Mouse (Mus musculus): ENCODE data around the gene Akna. TPM values are rescaled to one million over a fixed set of nuclear protein-coding genes. Genes with fewer than 3 reads are reported as not detected.

Akna gene
- 2.8 and 3.5 TPM in 2 replicates for polyA plus RNA-seq (2015; fragmentation: Nextera tagmentation; extraction: Ambion mirVana)

GRCm38 (mm10) chr4:63403040-63403959, at the start of gene Akna:
Akna (minus strand) TSS chr4:63403354.
- H3K9me3 ChIP-seq, result no peaks in the 10 kb centered on the region
- 13% methylated on average over 17 of the region's 17 CpGs for WGBS
- peak within 1 kb of the TSS; percentile 76 for H3K9ac ChIP-seq
- peak within 1 kb of the TSS; percentile 91 for H3K27ac ChIP-seq (replicated peaks)
- ATAC-seq (ENCODE audit: extremely low read depth, insufficient number of reproducible peaks, low FRiP score, low TSS enrichment), result peak; percentile 80
- H3K4me2 ChIP-seq, result peak within 1 kb of the TSS; percentile 65
- H3K36me3 ChIP-seq, result no peaks in the 10 kb centered on the region
- H3K4me3 ChIP-seq, result peak within 1 kb of the TSS; percentile 41
- H3K4me1 ChIP-seq, result peaks cover 76% of the 10 kb centered on the region
- peaks cover 13% of the 10 kb centered on the region; the same call in 1 of the 2 replicates for H3K27me3 ChIP-seq (replicated peaks)

- ATAC-seq (ENCODE audit: extremely low read depth, insufficient number of reproducible peaks, low FRiP score, low TSS enrichment), result no peak
- Histone ChIP-seq H3K4me3 (no peak overlapping the region), H3K4me2 (no peak overlapping the region), H3K9me3 (peaks cover 3% of the 10 kb centered on the region; the same call in 1 of the 2 replicates), H3K36me3 (0 out of 2 replicates have a peak, but pooled peaks cover 3% of the 10 kb centered on the region), H3K4me1 (peaks cover 15% of the 10 kb centered on the region), H3K9ac (no peak overlapping the region), H3K27me3 (replicated peaks) (no peaks in the 10 kb centered on the region), H3K27ac (replicated peaks) (no peak overlapping the region)
- WGBS, result 69% methylated on average over 3 of the region's 3 CpGs
Measured at GRCm38 (mm10) chr4:63452555-63452954, 49.4 kb upstream of the Akna start.

DNA sequence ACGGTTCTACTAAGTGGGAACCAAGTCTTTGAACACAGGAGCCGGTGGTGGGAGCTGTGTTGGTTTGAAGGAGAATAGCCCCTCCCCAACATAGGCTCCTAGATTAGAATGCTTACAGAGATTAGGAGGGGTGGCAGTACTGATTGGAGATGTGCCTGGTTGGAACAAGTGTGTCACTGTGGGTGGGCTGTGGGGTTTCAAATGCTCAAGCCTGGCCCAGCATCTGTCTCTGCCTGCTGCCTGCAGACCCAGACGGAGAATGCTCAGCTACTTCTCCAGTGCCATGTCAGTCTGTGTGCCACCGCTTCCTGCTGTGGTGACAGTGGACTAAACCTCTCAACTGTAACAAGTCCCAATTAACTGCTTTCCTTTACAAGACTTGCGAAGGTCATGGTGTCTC, 47.4 kb upstream of the Akna start:
- Histone ChIP-seq H3K4me3 (no peak overlapping the region), H3K27ac (replicated peaks) (no peak overlapping the region), H3K9ac (no peak overlapping the region), H3K4me2 (no peak overlapping the region), H3K27me3 (replicated peaks) (no peaks in the 10 kb centered on the region), H3K4me1 (peaks cover 13% of the 10 kb centered on the region), H3K36me3 (peaks cover 3% of the 10 kb centered on the region; the same call in 1 of the 2 replicates), H3K9me3 (peaks cover 9% of the 10 kb centered on the region; the same call in 1 of the 2 replicates)
- no peak for ATAC-seq (ENCODE audit: extremely low read depth, insufficient number of reproducible peaks, low FRiP score, low TSS enrichment)
- WGBS, result 73% methylated on average over 5 of the region's 5 CpGs

DNA sequence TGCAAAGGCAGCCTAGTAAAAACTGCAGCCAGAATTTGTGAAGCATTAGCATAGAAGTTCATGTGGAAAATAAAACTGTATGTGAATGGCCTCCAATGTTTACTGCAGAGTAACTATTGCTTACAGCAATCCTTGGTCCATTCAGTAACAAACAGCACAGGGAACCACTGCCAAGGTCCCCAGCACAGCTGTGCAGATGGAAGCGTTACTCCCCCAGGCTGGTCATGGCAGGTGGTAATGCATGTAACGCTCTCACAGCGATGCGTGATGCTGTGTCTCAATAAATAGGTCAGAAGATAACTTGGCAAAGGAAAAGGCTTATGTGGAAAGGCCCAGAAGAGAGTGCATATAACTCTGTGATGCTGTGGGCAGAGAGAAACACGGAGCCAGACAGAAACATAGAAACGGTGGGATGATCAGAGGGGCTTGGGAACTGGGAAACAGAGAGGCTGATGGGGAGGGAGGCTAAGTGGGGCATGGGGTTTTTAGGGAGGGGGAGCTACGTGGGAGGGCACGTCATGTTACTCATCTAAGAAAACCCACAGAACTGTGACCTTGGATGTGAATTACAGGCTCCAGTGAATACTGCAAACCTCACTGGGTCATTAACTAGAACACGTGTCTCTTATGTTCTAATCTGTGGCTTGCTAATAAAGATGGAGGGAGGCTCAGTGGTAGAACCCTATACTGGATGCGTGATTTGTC, 41.4 kb upstream of the Akna start:
- no peaks in the 10 kb centered on the region; the same call in 1 of the 2 replicates for H3K27me3 ChIP-seq (replicated peaks)
- no peak overlapping the region for H3K4me3 ChIP-seq
- 78% methylated on average over 10 of the region's 10 CpGs for WGBS
- peaks cover 3% of the 10 kb centered on the region; the same call in 1 of the 2 replicates for H3K36me3 ChIP-seq
- H3K4me1 ChIP-seq, result no peaks in the 10 kb centered on the region
- ATAC-seq (ENCODE audit: extremely low read depth, insufficient number of reproducible peaks, low FRiP score, low TSS enrichment), result no peak
- H3K4me2 ChIP-seq, result no peak overlapping the region
- H3K9ac ChIP-seq, result no peak overlapping the region
- H3K27ac ChIP-seq (replicated peaks), result no peak overlapping the region
- peaks cover 13% of the 10 kb centered on the region; the same call in 1 of the 2 replicates for H3K9me3 ChIP-seq

DNA sequence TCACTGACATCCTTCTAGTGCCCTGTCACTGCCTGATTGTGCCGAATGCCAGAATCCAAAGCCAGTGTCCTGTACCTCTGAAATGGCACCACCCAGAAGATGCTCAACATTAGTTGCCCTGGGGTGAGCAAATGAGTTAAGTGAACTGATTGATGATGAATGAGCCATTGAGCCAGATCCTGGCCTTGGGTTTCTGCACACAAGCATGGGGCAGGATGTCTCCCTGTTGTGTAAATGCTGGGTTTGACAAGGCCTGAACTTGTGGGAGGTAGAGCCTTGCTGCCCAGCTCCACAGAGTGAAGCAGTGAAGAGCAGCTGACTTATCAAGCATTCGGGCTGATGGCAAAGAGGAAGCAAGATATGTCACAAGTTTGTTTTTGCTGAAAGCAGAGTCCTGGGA, 39.9 kb upstream of the Akna start:
- Histone ChIP-seq H3K27me3 (replicated peaks) (no peaks in the 10 kb centered on the region; the same call in 1 of the 2 replicates), H3K4me2 (no peak overlapping the region), H3K36me3 (no peaks in the 10 kb centered on the region; the same call in 1 of the 2 replicates), H3K9ac (no peak overlapping the region), H3K9me3 (peaks cover 10% of the 10 kb centered on the region; the same call in 1 of the 2 replicates), H3K4me3 (no peak overlapping the region), H3K27ac (replicated peaks) (no peak overlapping the region), H3K4me1 (peaks cover 2% of the 10 kb centered on the region)
- ATAC-seq (ENCODE audit: extremely low read depth, insufficient number of reproducible peaks, low FRiP score, low TSS enrichment), result no peak
- WGBS, result 66% methylated on average over 2 of the region's 2 CpGs

- no peaks in the 10 kb centered on the region; the same call in 1 of the 2 replicates for H3K36me3 ChIP-seq
- no peak overlapping the region for H3K27ac ChIP-seq (replicated peaks)
- H3K4me1 ChIP-seq, result peaks cover 17% of the 10 kb centered on the region
- ATAC-seq (ENCODE audit: extremely low read depth, insufficient number of reproducible peaks, low FRiP score, low TSS enrichment), result no peak
- H3K9ac ChIP-seq, result no peak overlapping the region
- no peak overlapping the region for H3K4me2 ChIP-seq
- H3K9me3 ChIP-seq, result peaks cover 10% of the 10 kb centered on the region; the same call in 1 of the 2 replicates
- 87% methylated on average over 7 of the region's 7 CpGs for WGBS
- no peak overlapping the region for H3K4me3 ChIP-seq
- no peaks in the 10 kb centered on the region; the same call in 1 of the 2 replicates for H3K27me3 ChIP-seq (replicated peaks)
Measured at GRCm38 (mm10) chr4:63441616-63442015, 38.5 kb upstream of the Akna start.

DNA sequence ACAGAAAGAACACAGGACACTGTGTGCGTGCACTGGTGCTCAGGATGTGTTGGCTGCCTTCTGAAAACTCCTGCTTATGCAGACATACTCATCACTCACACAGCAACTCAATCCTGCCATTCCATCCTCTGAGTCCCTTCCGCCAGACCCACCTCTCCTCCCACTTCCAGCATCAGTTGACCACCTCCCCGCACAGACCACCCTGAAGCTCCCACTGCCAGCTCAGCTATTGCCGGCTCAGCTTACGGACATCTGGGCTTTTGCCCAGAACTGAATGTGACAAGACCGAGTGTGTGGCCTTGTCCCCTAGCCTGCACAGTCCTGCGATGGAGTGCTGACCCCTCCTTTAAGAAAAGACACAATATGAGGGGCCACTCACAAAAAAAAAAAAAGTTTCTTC, 37.1 kb upstream of the Akna start:
- Histone ChIP-seq H3K4me1 (peaks cover 21% of the 10 kb centered on the region), H3K27me3 (replicated peaks) (no peaks in the 10 kb centered on the region; the same call in 1 of the 2 replicates), H3K4me2 (no peak overlapping the region), H3K36me3 (no peaks in the 10 kb centered on the region), H3K27ac (replicated peaks) (no peak overlapping the region), H3K4me3 (no peak overlapping the region), H3K9ac (no peak overlapping the region), H3K9me3 (peaks cover 4% of the 10 kb centered on the region; the same call in 1 of the 2 replicates)
- WGBS, result 71% methylated on average over 7 of the region's 7 CpGs
- ATAC-seq (ENCODE audit: extremely low read depth, insufficient number of reproducible peaks, low FRiP score, low TSS enrichment), result no peak

- Histone ChIP-seq H3K4me2 (peak overlapping the region; percentile 27), H3K27ac (replicated peaks) (peak overlapping the region; percentile 56), H3K36me3 (no peaks in the 10 kb centered on the region), H3K4me3 (no peak overlapping the region), H3K9ac (no peak overlapping the region), H3K9me3 (peaks cover 4% of the 10 kb centered on the region; the same call in 1 of the 2 replicates), H3K4me1 (peaks cover 21% of the 10 kb centered on the region), H3K27me3 (replicated peaks) (no peaks in the 10 kb centered on the region; the same call in 1 of the 2 replicates)
- WGBS, result 72% methylated on average over 5 of the region's 5 CpGs
- no peak; the same call in 1 of the 2 replicates for ATAC-seq (ENCODE audit: extremely low read depth, insufficient number of reproducible peaks, low FRiP score, low TSS enrichment)
Measured at GRCm38 (mm10) chr4:63437968-63438367, 34.8 kb upstream of the Akna start.

DNA sequence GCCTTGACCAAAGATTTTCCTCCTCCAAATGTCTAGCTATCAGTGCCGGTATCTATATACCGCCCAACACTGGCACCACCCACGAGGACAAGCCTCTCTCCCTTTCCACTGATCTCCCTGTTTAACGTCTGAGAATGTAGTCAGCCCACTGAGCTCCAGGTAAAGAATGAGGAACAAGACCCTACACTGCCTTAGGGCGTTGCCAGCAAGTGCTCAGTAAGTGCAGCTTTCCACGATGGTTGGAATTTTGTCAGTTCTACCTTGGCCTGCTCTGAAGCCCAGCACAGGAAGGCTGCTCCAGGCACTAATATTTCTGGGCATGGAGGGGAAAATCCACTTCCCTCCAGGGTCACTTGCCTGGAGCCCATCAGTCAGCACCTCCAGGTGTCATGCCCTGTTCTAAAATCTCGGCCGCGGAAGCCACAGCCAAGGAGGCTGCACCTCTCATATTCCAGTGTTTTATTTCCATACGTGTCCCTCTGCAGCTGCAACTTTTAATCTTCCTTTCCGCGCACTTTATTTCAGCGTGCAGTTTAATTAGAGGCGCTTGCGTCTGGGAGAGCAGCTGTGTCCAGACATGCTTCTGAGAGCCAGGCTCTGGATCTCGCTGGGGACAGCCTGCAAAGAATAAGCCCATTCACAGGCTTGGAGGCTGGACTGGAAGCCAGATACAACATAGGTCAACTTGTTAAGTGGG, 34.1 kb upstream of the Akna start:
- H3K27me3 ChIP-seq (replicated peaks), result no peaks in the 10 kb centered on the region; the same call in 1 of the 2 replicates
- H3K9me3 ChIP-seq, result peaks cover under 1% of the 10 kb centered on the region; the same call in 1 of the 2 replicates
- ATAC-seq (ENCODE audit: extremely low read depth, insufficient number of reproducible peaks, low FRiP score, low TSS enrichment), result no peak; the same call in 1 of the 2 replicates
- H3K4me2 ChIP-seq, result peak overlapping the region; percentile 27
- H3K27ac ChIP-seq (replicated peaks), result peak overlapping the region; percentile 56
- H3K36me3 ChIP-seq, result no peaks in the 10 kb centered on the region
- peaks cover 21% of the 10 kb centered on the region for H3K4me1 ChIP-seq
- H3K9ac ChIP-seq, result no peak overlapping the region
- WGBS, result 39% methylated on average over 16 of the region's 16 CpGs
- no peak overlapping the region for H3K4me3 ChIP-seq

DNA sequence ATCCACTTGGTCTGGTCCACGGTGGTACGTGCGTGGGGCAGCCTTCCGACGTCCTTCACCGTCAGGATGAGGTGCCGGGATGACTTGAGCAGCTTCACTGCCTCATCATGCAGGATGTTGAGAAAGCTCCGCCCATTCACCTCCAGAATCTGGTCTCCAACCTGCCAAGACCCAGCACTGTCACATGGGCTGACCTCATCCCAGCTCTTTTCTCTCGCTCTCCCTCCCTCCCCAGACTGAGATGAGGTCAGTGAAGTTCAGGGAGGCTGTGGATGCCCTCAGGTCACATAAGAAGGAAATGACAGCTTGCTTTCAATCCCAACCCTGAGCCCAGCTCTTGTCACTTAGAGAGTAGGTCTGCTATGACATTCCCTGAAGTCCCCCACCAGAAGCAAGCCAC, 32.2 kb upstream of the Akna start:
- Histone ChIP-seq H3K27me3 (replicated peaks) (no peaks in the 10 kb centered on the region), H3K27ac (replicated peaks) (no peak overlapping the region), H3K4me3 (no peak overlapping the region), H3K4me2 (no peak overlapping the region), H3K9me3 (no peaks in the 10 kb centered on the region), H3K4me1 (peaks cover 21% of the 10 kb centered on the region), H3K9ac (no peak overlapping the region), H3K36me3 (no peaks in the 10 kb centered on the region)
- ATAC-seq (ENCODE audit: extremely low read depth, insufficient number of reproducible peaks, low FRiP score, low TSS enrichment), result no peak
- 72% methylated on average over 9 of the region's 9 CpGs for WGBS
